Mouse (Mus musculus): ENCODE results near the gene Capzb. TPM values are rescaled to one million over a fixed set of nuclear protein-coding genes. Genes with fewer than 3 reads are reported as not detected.

Capzb gene
- polyA plus RNA-seq, 1 experiment: 238 TPM

DNA sequence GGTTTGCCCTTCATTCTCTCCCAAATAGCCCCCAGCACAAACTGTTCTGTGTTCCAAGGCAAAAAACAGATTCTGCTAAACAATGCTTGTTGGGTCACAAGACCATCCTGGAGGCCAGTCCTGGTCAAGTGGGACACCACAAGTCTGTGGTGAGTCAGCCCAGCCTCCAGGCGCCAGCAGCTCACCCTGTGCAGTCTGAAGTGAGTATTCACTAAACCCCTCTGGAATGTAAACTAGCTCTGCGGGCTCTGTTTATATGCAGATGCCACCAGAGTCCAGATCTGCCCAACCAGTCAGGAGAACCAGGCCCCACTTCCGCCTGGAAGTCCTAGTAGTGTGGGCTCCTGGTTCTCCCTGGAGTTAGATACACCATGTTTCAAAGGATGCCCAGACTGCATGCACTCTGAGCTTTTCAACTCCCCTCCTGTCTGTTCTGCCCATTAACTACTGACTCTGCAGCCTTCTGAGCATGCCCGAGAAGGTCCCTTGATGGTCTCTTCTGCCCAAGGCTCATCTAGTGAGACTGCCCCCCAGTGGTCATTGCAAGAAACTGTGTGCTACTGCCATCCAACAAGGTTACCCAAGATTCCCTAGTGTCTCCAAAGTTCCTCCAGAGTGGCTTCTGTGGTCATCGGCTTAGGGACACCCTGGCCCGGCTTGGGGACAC is 39.9 kb downstream of the Capzb start:
- Histone ChIP-seq H3K36me3 (replicated peaks; ENCODE audit: low read length) (peaks cover 97% of the 10 kb centered on the region), H3K4me3 (replicated peaks) (peak overlapping the region; percentile 43), H3K27me3 (replicated peaks) (no peaks in the 10 kb centered on the region), H3K9me3 (no peaks in the 10 kb centered on the region), H3K4me1 (peaks cover 99% of the 10 kb centered on the region)
- no peak for TF ChIP-seq FLI1 (IDR thresholded peaks at IDR 0.05; ENCODE audit: low read length)
- TF ChIP-seq GATA1 (IDR thresholded peaks at IDR 0.05; ENCODE audit: borderline replicate concordance, low read length): no peak

- peaks cover 97% of the 10 kb centered on the region for H3K36me3 ChIP-seq (replicated peaks; ENCODE audit: low read length)
- H3K27me3 ChIP-seq (replicated peaks): no peaks in the 10 kb centered on the region
- H3K4me3 ChIP-seq (replicated peaks): peak overlapping the region; percentile 78
- H3K9me3 ChIP-seq: no peaks in the 10 kb centered on the region
- H3K4me1 ChIP-seq: peaks cover 99% of the 10 kb centered on the region
- TF ChIP-seq FLI1 (IDR thresholded peaks at IDR 0.05; ENCODE audit: low read length) (no peak), GATA1 (IDR thresholded peaks at IDR 0.05; ENCODE audit: borderline replicate concordance, low read length) (no peak)
Observed at GRCm38 (mm10) chr4:139233146-139233495, 40.4 kb downstream of the Capzb start.

GRCm38 (mm10) chr4:139233755-139234254 is 41.1 kb downstream of the Capzb start:
- H3K27me3 ChIP-seq (replicated peaks): no peaks in the 10 kb centered on the region
- H3K36me3 ChIP-seq (replicated peaks; ENCODE audit: low read length): peaks cover 97% of the 10 kb centered on the region
- peaks cover 99% of the 10 kb centered on the region for H3K4me1 ChIP-seq
- no peak for TF ChIP-seq FLI1 (IDR thresholded peaks at IDR 0.05; ENCODE audit: low read length)
- no peak for TF ChIP-seq GATA1 (IDR thresholded peaks at IDR 0.05; ENCODE audit: borderline replicate concordance, low read length)
- peak overlapping the region; percentile 78 for H3K4me3 ChIP-seq (replicated peaks)
- no peaks in the 10 kb centered on the region for H3K9me3 ChIP-seq

GRCm38 (mm10) chr4:139234261-139234660 is 41.6 kb downstream of the Capzb start:
- no peaks in the 10 kb centered on the region for H3K9me3 ChIP-seq
- TF ChIP-seq FLI1 (IDR thresholded peaks at IDR 0.05; ENCODE audit: low read length) (no peak), GATA1 (IDR thresholded peaks at IDR 0.05; ENCODE audit: borderline replicate concordance, low read length) (no peak)
- peaks cover 97% of the 10 kb centered on the region for H3K4me1 ChIP-seq
- peaks cover 97% of the 10 kb centered on the region for H3K36me3 ChIP-seq (replicated peaks; ENCODE audit: low read length)
- no peak overlapping the region for H3K4me3 ChIP-seq (replicated peaks)
- H3K27me3 ChIP-seq (replicated peaks): no peaks in the 10 kb centered on the region

DNA sequence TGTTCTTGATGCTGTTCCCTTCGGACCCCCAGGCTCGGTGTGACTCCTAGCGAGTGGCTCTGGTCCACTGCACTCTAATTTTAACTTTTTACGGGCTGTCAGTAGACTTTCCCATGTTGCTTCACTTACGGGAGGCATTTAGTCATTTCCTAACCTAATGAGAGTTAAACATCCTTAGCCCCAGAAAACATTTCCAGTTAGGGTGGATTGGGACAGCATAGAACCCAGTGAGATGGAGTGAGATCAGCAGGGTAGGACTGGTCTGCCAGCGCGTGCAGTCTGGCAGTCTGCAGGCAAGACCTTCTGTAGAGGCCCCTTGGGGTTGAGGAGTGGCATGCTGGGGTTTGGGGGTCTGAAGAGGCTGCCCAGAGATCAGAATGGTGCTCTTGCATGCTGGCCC is 42.9 kb downstream of the Capzb start:
- peaks cover 96% of the 10 kb centered on the region for H3K4me1 ChIP-seq
- no peak overlapping the region for H3K4me3 ChIP-seq (replicated peaks)
- TF ChIP-seq FLI1 (IDR thresholded peaks at IDR 0.05; ENCODE audit: low read length) (no peak), GATA1 (IDR thresholded peaks at IDR 0.05; ENCODE audit: borderline replicate concordance, low read length) (no peak)
- no peaks in the 10 kb centered on the region for H3K27me3 ChIP-seq (replicated peaks)
- no peaks in the 10 kb centered on the region for H3K9me3 ChIP-seq
- H3K36me3 ChIP-seq (replicated peaks; ENCODE audit: low read length): peaks cover 99% of the 10 kb centered on the region

- Histone ChIP-seq H3K27me3 (replicated peaks) (no peaks in the 10 kb centered on the region), H3K36me3 (replicated peaks; ENCODE audit: low read length) (peaks cover 99% of the 10 kb centered on the region), H3K9me3 (no peaks in the 10 kb centered on the region), H3K4me3 (replicated peaks) (no peak overlapping the region), H3K4me1 (peaks cover 86% of the 10 kb centered on the region)
- TF ChIP-seq GATA1 (IDR thresholded peaks at IDR 0.05; ENCODE audit: borderline replicate concordance, low read length) (no peak), FLI1 (IDR thresholded peaks at IDR 0.05; ENCODE audit: low read length) (no peak)
Observed at GRCm38 (mm10) chr4:139238612-139239011, 45.9 kb downstream of the Capzb start.

GRCm38 (mm10) chr4:139240334-139240733 is 47.6 kb downstream of the Capzb start:
- TF ChIP-seq GATA1 (IDR thresholded peaks at IDR 0.05; ENCODE audit: borderline replicate concordance, low read length) (no peak), FLI1 (IDR thresholded peaks at IDR 0.05; ENCODE audit: low read length) (no peak)
- H3K4me1 ChIP-seq: peaks cover 76% of the 10 kb centered on the region
- no peaks in the 10 kb centered on the region for H3K9me3 ChIP-seq
- peaks cover 99% of the 10 kb centered on the region for H3K36me3 ChIP-seq (replicated peaks; ENCODE audit: low read length)
- H3K27me3 ChIP-seq (replicated peaks): no peaks in the 10 kb centered on the region
- no peak overlapping the region for H3K4me3 ChIP-seq (replicated peaks)

- Histone ChIP-seq H3K36me3 (replicated peaks; ENCODE audit: low read length) (peaks cover 99% of the 10 kb centered on the region), H3K9me3 (no peaks in the 10 kb centered on the region), H3K4me3 (replicated peaks) (no peak overlapping the region), H3K4me1 (peaks cover 71% of the 10 kb centered on the region), H3K27me3 (replicated peaks) (no peaks in the 10 kb centered on the region)
- no peak for TF ChIP-seq GATA1 (IDR thresholded peaks at IDR 0.05; ENCODE audit: borderline replicate concordance, low read length)
- no peak for TF ChIP-seq FLI1 (IDR thresholded peaks at IDR 0.05; ENCODE audit: low read length)
Observed at GRCm38 (mm10) chr4:139241678-139242606, 49.2 kb downstream of the Capzb start.

DNA sequence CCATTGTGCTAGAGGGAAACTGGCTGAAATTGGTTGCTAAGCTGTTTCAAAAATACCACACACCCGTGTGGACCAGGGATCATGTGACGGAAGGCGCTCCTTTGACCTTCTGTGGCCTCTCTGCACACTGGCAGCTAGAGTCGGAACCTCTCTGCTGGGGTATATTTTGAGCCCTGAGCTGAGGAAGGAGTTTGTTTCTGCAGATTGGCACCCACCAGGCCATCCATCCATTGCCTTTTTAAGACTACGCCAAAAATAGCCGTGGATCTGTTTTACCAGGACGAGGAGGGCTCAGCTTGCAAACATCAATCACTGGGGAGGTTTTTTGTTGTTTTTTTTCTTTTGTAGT is 49.9 kb downstream of the Capzb start:
- no peak overlapping the region for H3K4me3 ChIP-seq (replicated peaks)
- TF ChIP-seq FLI1 (IDR thresholded peaks at IDR 0.05; ENCODE audit: low read length): no peak
- TF ChIP-seq GATA1 (IDR thresholded peaks at IDR 0.05; ENCODE audit: borderline replicate concordance, low read length): no peak
- H3K9me3 ChIP-seq: no peaks in the 10 kb centered on the region
- H3K36me3 ChIP-seq (replicated peaks; ENCODE audit: low read length): peaks cover 99% of the 10 kb centered on the region
- peaks cover 72% of the 10 kb centered on the region for H3K4me1 ChIP-seq
- no peaks in the 10 kb centered on the region for H3K27me3 ChIP-seq (replicated peaks)

- TF ChIP-seq FLI1 (IDR thresholded peaks at IDR 0.05; ENCODE audit: low read length) (no peak), GATA1 (IDR thresholded peaks at IDR 0.05; ENCODE audit: borderline replicate concordance, low read length) (no peak)
- Histone ChIP-seq H3K36me3 (replicated peaks; ENCODE audit: low read length) (peaks cover 99% of the 10 kb centered on the region), H3K4me3 (replicated peaks) (no peak overlapping the region), H3K27me3 (replicated peaks) (no peaks in the 10 kb centered on the region), H3K9me3 (no peaks in the 10 kb centered on the region), H3K4me1 (peaks cover 73% of the 10 kb centered on the region)
Observed at GRCm38 (mm10) chr4:139244176-139244575, 51.5 kb downstream of the Capzb start.
